Mouse (Mus musculus): ENCODE measurements around the gene Tab1. TPM values are rescaled to one million over a fixed set of nuclear protein-coding genes. Genes with fewer than 3 reads are reported as not detected.
"Not testable (repeated sequence)": the region's sequence is repeated elsewhere in the genome, so short reads cannot be mapped to it uniquely, and the experiment has no call there.

The Tab1 gene
- polyA plus RNA-seq, 1 experiment from 2014 or later, result 12.6 TPM

DNA sequence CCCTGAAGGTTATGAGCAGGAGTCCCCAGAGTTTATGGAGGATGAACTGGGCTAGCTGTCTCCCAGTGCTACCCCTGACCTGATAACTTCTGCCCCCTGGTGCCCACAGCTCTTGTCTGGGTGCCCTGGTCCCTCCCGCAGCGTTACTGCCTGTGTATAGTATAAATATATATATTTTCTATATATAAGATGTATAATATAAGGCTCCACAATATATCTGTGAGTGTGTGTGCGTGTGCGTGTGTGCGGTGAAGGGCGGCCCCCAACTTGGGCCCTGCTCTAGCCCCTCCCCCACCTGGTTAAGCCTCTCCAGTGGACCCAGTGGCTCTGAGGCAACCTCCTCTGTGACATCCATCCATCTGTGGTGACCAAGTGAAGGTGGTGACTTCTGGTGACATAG lies 13.9 kb upstream of the Tab1 start:
- Histone ChIP-seq H3K9me3 (ENCODE audit: control insufficient read depth) (no peaks in the 10 kb centered on the region), H3K27me3 (replicated peaks; ENCODE audit: control insufficient read depth, insufficient read depth, low read length) (no peaks in the 10 kb centered on the region), H3K4me3 (ENCODE audit: low read depth, low read length) (no peak overlapping the region), H3K9ac (ENCODE audit: low read depth, low read length) (no peak overlapping the region), H3K4me2 (replicated peaks; ENCODE audit: low read depth) (no peak overlapping the region), H3K36me3 (ENCODE audit: control insufficient read depth, insufficient read depth) (no peaks in the 10 kb centered on the region), H3K27ac (ENCODE audit: low read depth, low read length) (no peak overlapping the region), H3K4me1 (replicated peaks; ENCODE audit: control insufficient read depth, insufficient read depth, low read length) (no peaks in the 10 kb centered on the region)
- no peak for TF ChIP-seq CTCF (IDR thresholded peaks at IDR 0.05; ENCODE audit: low read depth)
- WGBS, result 88% methylated on average over 6 of the region's 6 CpGs
- ATAC-seq, result no peak

- no peak overlapping the region for H3K4me2 ChIP-seq (replicated peaks; ENCODE audit: low read depth)
- H3K9ac ChIP-seq (ENCODE audit: low read depth, low read length), result no peak overlapping the region
- H3K9me3 ChIP-seq (ENCODE audit: control insufficient read depth), result no peaks in the 10 kb centered on the region
- no peak for TF ChIP-seq CTCF (IDR thresholded peaks at IDR 0.05; ENCODE audit: low read depth)
- no peak for ATAC-seq
- H3K27ac ChIP-seq (ENCODE audit: low read depth, low read length), result no peak overlapping the region
- no peaks in the 10 kb centered on the region for H3K36me3 ChIP-seq (ENCODE audit: control insufficient read depth, insufficient read depth)
- WGBS, result 89% methylated on average over 9 of the region's 9 CpGs
- H3K4me1 ChIP-seq (replicated peaks; ENCODE audit: control insufficient read depth, insufficient read depth, low read length), result no peaks in the 10 kb centered on the region
- H3K27me3 ChIP-seq (replicated peaks; ENCODE audit: control insufficient read depth, insufficient read depth, low read length), result no peaks in the 10 kb centered on the region
- no peak overlapping the region for H3K4me3 ChIP-seq (ENCODE audit: low read depth, low read length)
Measured at GRCm38 (mm10) chr15:80121721-80122325, 11.1 kb upstream of the Tab1 start.

DNA sequence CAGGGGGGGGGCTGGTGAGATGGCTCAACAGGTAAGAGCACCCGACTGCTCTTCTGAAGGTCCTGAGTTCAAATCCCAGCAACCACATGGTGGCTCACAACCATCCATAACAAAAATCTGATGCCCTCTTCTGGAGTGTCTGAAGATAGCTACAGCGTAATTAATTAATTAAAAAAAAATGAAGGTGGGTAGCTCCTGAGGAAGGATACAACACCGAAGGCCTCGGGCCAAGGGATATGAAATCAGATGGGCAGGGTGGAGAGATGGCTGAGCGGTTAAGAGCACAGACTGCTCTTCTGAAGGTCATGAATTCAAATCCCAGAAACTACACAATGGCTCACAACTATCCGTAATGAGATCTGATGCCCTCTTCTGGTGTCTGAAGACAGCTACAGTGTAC lies 10.5 kb upstream of the Tab1 start:
- H3K27me3 ChIP-seq (replicated peaks; ENCODE audit: control insufficient read depth, insufficient read depth, low read length); H3K27ac ChIP-seq (ENCODE audit: low read depth, low read length); H3K9me3 ChIP-seq (ENCODE audit: control insufficient read depth); H3K9ac ChIP-seq (ENCODE audit: low read depth, low read length); H3K36me3 ChIP-seq (ENCODE audit: control insufficient read depth, insufficient read depth); H3K4me3 ChIP-seq (ENCODE audit: low read depth, low read length); H3K4me1 ChIP-seq (replicated peaks; ENCODE audit: control insufficient read depth, insufficient read depth, low read length); ATAC-seq; H3K4me2 ChIP-seq (replicated peaks; ENCODE audit: low read depth): not testable (repeated sequence)
- 92% methylated on average over 6 of the region's 6 CpGs for WGBS

- H3K4me1 ChIP-seq (replicated peaks; ENCODE audit: control insufficient read depth, insufficient read depth, low read length), result no peaks in the 10 kb centered on the region
- H3K36me3 ChIP-seq (ENCODE audit: control insufficient read depth, insufficient read depth), result no peaks in the 10 kb centered on the region
- no peak overlapping the region for H3K4me2 ChIP-seq (replicated peaks; ENCODE audit: low read depth)
- no peak overlapping the region for H3K9ac ChIP-seq (ENCODE audit: low read depth, low read length)
- WGBS, result 73% methylated on average over 4 of the region's 4 CpGs
- TF ChIP-seq CTCF (IDR thresholded peaks at IDR 0.05; ENCODE audit: low read depth), result no peak
- no peak overlapping the region for H3K27ac ChIP-seq (ENCODE audit: low read depth, low read length)
- no peaks in the 10 kb centered on the region for H3K27me3 ChIP-seq (replicated peaks; ENCODE audit: control insufficient read depth, insufficient read depth, low read length)
- H3K4me3 ChIP-seq (ENCODE audit: low read depth, low read length), result no peak overlapping the region
- no peak for ATAC-seq
- no peaks in the 10 kb centered on the region for H3K9me3 ChIP-seq (ENCODE audit: control insufficient read depth)
Measured at GRCm38 (mm10) chr15:80124651-80125050, 8.3 kb upstream of the Tab1 start.

GRCm38 (mm10) chr15:80127191-80127590 lies 5.7 kb upstream of the Tab1 start:
- Histone ChIP-seq H3K4me1 (replicated peaks; ENCODE audit: control insufficient read depth, insufficient read depth, low read length) (no peaks in the 10 kb centered on the region), H3K9ac (ENCODE audit: low read depth, low read length) (no peak overlapping the region), H3K36me3 (ENCODE audit: control insufficient read depth, insufficient read depth) (no peaks in the 10 kb centered on the region), H3K4me3 (ENCODE audit: low read depth, low read length) (no peak overlapping the region), H3K27me3 (replicated peaks; ENCODE audit: control insufficient read depth, insufficient read depth, low read length) (no peaks in the 10 kb centered on the region), H3K9me3 (ENCODE audit: control insufficient read depth) (no peaks in the 10 kb centered on the region), H3K27ac (ENCODE audit: low read depth, low read length) (no peak overlapping the region), H3K4me2 (replicated peaks; ENCODE audit: low read depth) (no peak overlapping the region)
- TF ChIP-seq CTCF (IDR thresholded peaks at IDR 0.05; ENCODE audit: low read depth), result peak; percentile 61
- ATAC-seq, result no peak
- WGBS, result 66% methylated on average over 1 of the region's 1 CpGs

GRCm38 (mm10) chr15:80129982-80130381 lies 2.9 kb upstream of the Tab1 start:
- H3K36me3 ChIP-seq (ENCODE audit: control insufficient read depth, insufficient read depth), result no peaks in the 10 kb centered on the region
- no peak overlapping the region for H3K9ac ChIP-seq (ENCODE audit: low read depth, low read length)
- H3K4me1 ChIP-seq (replicated peaks; ENCODE audit: control insufficient read depth, insufficient read depth, low read length), result peaks cover 13% of the 10 kb centered on the region
- H3K9me3 ChIP-seq (ENCODE audit: control insufficient read depth), result no peaks in the 10 kb centered on the region
- 88% methylated on average over 6 of the region's 6 CpGs for WGBS
- H3K27ac ChIP-seq (ENCODE audit: low read depth, low read length), result no peak overlapping the region
- ATAC-seq, result no peak
- no peak overlapping the region for H3K4me3 ChIP-seq (ENCODE audit: low read depth, low read length)
- no peak for TF ChIP-seq CTCF (IDR thresholded peaks at IDR 0.05; ENCODE audit: low read depth)
- H3K4me2 ChIP-seq (replicated peaks; ENCODE audit: low read depth), result no peak overlapping the region
- no peaks in the 10 kb centered on the region for H3K27me3 ChIP-seq (replicated peaks; ENCODE audit: control insufficient read depth, insufficient read depth, low read length)

GRCm38 (mm10) chr15:80130689-80131088 lies 2.2 kb upstream of the Tab1 start:
- no peak overlapping the region for H3K4me3 ChIP-seq (ENCODE audit: low read depth, low read length)
- H3K9me3 ChIP-seq (ENCODE audit: control insufficient read depth), result no peaks in the 10 kb centered on the region
- no peak for ATAC-seq
- no peak overlapping the region for H3K27ac ChIP-seq (ENCODE audit: low read depth, low read length)
- H3K27me3 ChIP-seq (replicated peaks; ENCODE audit: control insufficient read depth, insufficient read depth, low read length), result no peaks in the 10 kb centered on the region
- WGBS, result 58% methylated on average over 5 of the region's 5 CpGs
- H3K9ac ChIP-seq (ENCODE audit: low read depth, low read length), result no peak overlapping the region
- no peaks in the 10 kb centered on the region for H3K36me3 ChIP-seq (ENCODE audit: control insufficient read depth, insufficient read depth)
- no peak overlapping the region for H3K4me2 ChIP-seq (replicated peaks; ENCODE audit: low read depth)
- H3K4me1 ChIP-seq (replicated peaks; ENCODE audit: control insufficient read depth, insufficient read depth, low read length), result peaks cover 13% of the 10 kb centered on the region
- no peak for TF ChIP-seq CTCF (IDR thresholded peaks at IDR 0.05; ENCODE audit: low read depth)
